Mouse (Mus musculus) left cerebral cortex, adult 9 months (tissue): ENCODE data around the gene Cep89.

ENCODE experiments used
- DNase-seq, 2 experiments: peaks; one replicate each; pipeline ENCODE4 v3.0.0; 2022; ENCODE audit warnings: low spot score in 2 of 2

Gene Cep89

GRCm38 (mm10) chr7:35382706-35383353 lies 14.0 kb upstream of the Cep89 start:
- DNase-seq: no peak

- no peak for DNase-seq
These were observed 10.3 kb upstream of the Cep89 start for GRCm38 (mm10) chr7:35386525-35386952.

- no peak for DNase-seq
These were observed 8.1 kb upstream of the Cep89 start for GRCm38 (mm10) chr7:35388694-35389093.

GRCm38 (mm10) chr7:35392935-35393334 lies 3.9 kb upstream of the Cep89 start:
- peak in 1 of 2 experiments; percentile 26 for DNase-seq

- DNase-seq: no peak
These were observed 940 bp upstream of the Cep89 start for GRCm38 (mm10) chr7:35395734-35396456.

- no peak for DNase-seq
These were observed 4.3 kb downstream of the Cep89 start for GRCm38 (mm10) chr7:35401169-35401568.

GRCm38 (mm10) chr7:35415226-35415625 lies 18.4 kb downstream of the Cep89 start:
- DNase-seq: no peak

GRCm38 (mm10) chr7:35415801-35416653 lies 19.2 kb downstream of the Cep89 start:
- no peak for DNase-seq

- no peak for DNase-seq
These were observed 19.8 kb downstream of the Cep89 start for GRCm38 (mm10) chr7:35416654-35416948.

- no peak for DNase-seq
These were observed 26.2 kb downstream of the Cep89 start for GRCm38 (mm10) chr7:35423071-35423470.

- no peak for DNase-seq
These were observed 31.3 kb downstream of the Cep89 start for GRCm38 (mm10) chr7:35428146-35428545.

GRCm38 (mm10) chr7:35435266-35435665 lies 38.4 kb downstream of the Cep89 start:
- no peak for DNase-seq

- no peak for DNase-seq
These were observed 50.7 kb downstream of the Cep89 start for GRCm38 (mm10) chr7:35447501-35447900.

- no peak for DNase-seq
These were observed 51.4 kb downstream of the Cep89 start, which contains the start of gene Slc7a9 for GRCm38 (mm10) chr7:35447996-35448846. Gene Slc7a9 (plus strand): TSS chr7:35448796.

GRCm38 (mm10) chr7:35448867-35449266 lies 52.0 kb downstream of the Cep89 start:
- no peak for DNase-seq

GRCm38 (mm10) chr7:35456091-35456814 lies 59.4 kb downstream of the Cep89 start:
- DNase-seq: no peak

GRCm38 (mm10) chr7:35460971-35461370 lies 64.1 kb downstream of the Cep89 start:
- no peak for DNase-seq

- no peak for DNase-seq
These were observed 68.2 kb downstream of the Cep89 start for GRCm38 (mm10) chr7:35465027-35465426.

GRCm38 (mm10) chr7:35467856-35468255 lies 71.0 kb downstream of the Cep89 start:
- DNase-seq: no peak

GRCm38 (mm10) chr7:35470794-35471193 lies 74.0 kb downstream of the Cep89 start:
- no peak for DNase-seq

GRCm38 (mm10) chr7:35476457-35476856 lies 79.6 kb downstream of the Cep89 start:
- no peak for DNase-seq
